Mouse (Mus musculus) limb, embryonic 11.5 days (tissue): ENCODE measurements at regions not wholly inside any gene's neighbourhood (a gene's known extent, or its start where the extent isn't known, plus 50 kb on each side); places are given as distances from the start of the nearest gene placed in this dataset.

Experiments
- ATAC-seq: fragments of 200-750 bp; cut with Nextera tagmentation; 2 replicates; pipeline ENCODE4 v1.8.0; 2017; ENCODE audit warnings: low read depth; ENCODE audit not compliant: insufficient number of reproducible peaks, low FRiP score, low TSS enrichment
- DNase-seq: peaks from one replicate; pipeline ENCODE4 v3.0.0-alpha.2; 2015; ENCODE audit warnings: low spot score
- H3K27ac ChIP-seq: fragments of 300-500 bp; sonication (generic); replicated peaks from 2 replicates; pipeline ENCODE4 v1.5.1; 2014; ENCODE audit warnings: low read depth, mild to moderate bottlenecking, low read length
- H3K27me3 ChIP-seq: fragments of 300-500 bp; sonication (generic); 2 replicates; pipeline ENCODE4 v1.6.1; 2014; ENCODE audit warnings: mild to moderate bottlenecking, low read length, mixed read lengths; ENCODE audit not compliant: control insufficient read depth, insufficient read depth
- H3K36me3 ChIP-seq: fragments of 300-500 bp; sonication (generic); 2 replicates; pipeline ENCODE4 v1.6.1; 2014; ENCODE audit warnings: mild to moderate bottlenecking, low read length, moderate library complexity, mixed read lengths; ENCODE audit not compliant: control insufficient read depth, insufficient read depth
- H3K4me1 ChIP-seq: fragments of 300-500 bp; sonication (generic); 2 replicates; pipeline ENCODE4 v1.6.1; 2014; ENCODE audit warnings: low read length, mixed read lengths; ENCODE audit not compliant: control insufficient read depth, insufficient read depth
- H3K4me2 ChIP-seq: fragments of 300-500 bp; sonication (generic); 2 replicates; pipeline ENCODE4 v1.6.1; 2014; ENCODE audit warnings: low read depth, mild to moderate bottlenecking, moderate library complexity; ENCODE audit not compliant: severe bottlenecking
- H3K4me3 ChIP-seq: fragments of 300-500 bp; sonication (generic); 2 replicates; pipeline ENCODE4 v1.5.1; 2014; ENCODE audit warnings: low read depth, low read length
- H3K9ac ChIP-seq: fragments of 300-500 bp; sonication (generic); 2 replicates; pipeline ENCODE4 v1.6.1; 2014; ENCODE audit warnings: mild to moderate bottlenecking, low read length
- H3K9me3 ChIP-seq: fragments of 300-500 bp; sonication (generic); 2 replicates; pipeline ENCODE4 v1.6.1; 2016; ENCODE audit warnings: low read length; ENCODE audit not compliant: control insufficient read depth
- WGBS: fragments of 180-500 bp; shearing (Covaris S2); extraction: QIAGEN DNeasy Blood & Tissue Kit; methylation state at CpG from one replicate; pipeline ENCODE4 v1.1.7; 2014; 5-methylcytosine and 5-hydroxymethylcytosine counted together

GRCm38 (mm10) chr13:16670047-16670733 is 658.5 kb downstream of the Inhba start:
- Histone ChIP-seq H3K27me3 (no peaks in the 10 kb centered on the region), H3K4me3 (no peak overlapping the region), H3K4me1 (no peaks in the 10 kb centered on the region), H3K4me2 (no peak overlapping the region), H3K36me3 (no peaks in the 10 kb centered on the region), H3K27ac (no peak overlapping the region), H3K9ac (no peak overlapping the region), H3K9me3 (no peaks in the 10 kb centered on the region)
- WGBS, result 74% methylated on average over 5 of the region's 5 CpGs
- ATAC-seq (no peak), DNase-seq (no peak)

GRCm38 (mm10) chr13:16670736-16671135 is 659.1 kb downstream of the Inhba start:
- Histone ChIP-seq H3K4me1 (no peaks in the 10 kb centered on the region), H3K36me3 (no peaks in the 10 kb centered on the region), H3K27ac (no peak overlapping the region), H3K4me3 (no peak overlapping the region), H3K9ac (no peak overlapping the region), H3K27me3 (no peaks in the 10 kb centered on the region), H3K4me2 (no peak overlapping the region), H3K9me3 (no peaks in the 10 kb centered on the region)
- DNase-seq, result no peak
- no peak for ATAC-seq

GRCm38 (mm10) chr13:16676873-16677272 is 665.2 kb downstream of the Inhba start:
- WGBS, result 90% methylated on average over 1 of the region's 1 CpGs
- Histone ChIP-seq H3K4me2 (no peak overlapping the region), H3K27me3 (no peaks in the 10 kb centered on the region), H3K9ac (no peak overlapping the region), H3K4me1 (no peaks in the 10 kb centered on the region), H3K36me3 (no peaks in the 10 kb centered on the region), H3K27ac (no peak overlapping the region), H3K4me3 (no peak overlapping the region), H3K9me3 (no peaks in the 10 kb centered on the region)
- no peak for ATAC-seq
- DNase-seq, result no peak

GRCm38 (mm10) chr13:16678246-16679024 is 666.8 kb downstream of the Inhba start:
- ATAC-seq (no peak), DNase-seq (no peak)
- Histone ChIP-seq H3K4me2 (no peak overlapping the region), H3K4me1 (no peaks in the 10 kb centered on the region), H3K36me3 (no peaks in the 10 kb centered on the region), H3K27ac (no peak overlapping the region), H3K4me3 (no peak overlapping the region), H3K9me3 (no peaks in the 10 kb centered on the region), H3K27me3 (no peaks in the 10 kb centered on the region), H3K9ac (no peak overlapping the region)
- 72% methylated on average over 1 of the region's 1 CpGs for WGBS

GRCm38 (mm10) chr13:16694201-16694600 is 682.5 kb downstream of the Inhba start:
- 79% methylated on average over 1 of the region's 1 CpGs for WGBS
- no peak for ATAC-seq

GRCm38 (mm10) chr13:16700934-16701333 is 689.3 kb downstream of the Inhba start:
- H3K4me1 ChIP-seq, result no peaks in the 10 kb centered on the region
- H3K9ac ChIP-seq, result no peak overlapping the region
- no peaks in the 10 kb centered on the region for H3K36me3 ChIP-seq
- no peaks in the 10 kb centered on the region for H3K27me3 ChIP-seq
- no peaks in the 10 kb centered on the region for H3K9me3 ChIP-seq
- ATAC-seq, result no peak
- 90% methylated on average over 2 of the region's 2 CpGs for WGBS
- no peak overlapping the region for H3K4me2 ChIP-seq
- H3K4me3 ChIP-seq, result no peak overlapping the region
- H3K27ac ChIP-seq, result no peak overlapping the region
- DNase-seq, result no peak

More at GRCm38 (mm10) chr13:16694201-16694600, 682.5 kb downstream of the Inhba start:
- Histone ChIP-seq H3K4me2 (no peak overlapping the region), H3K4me1 (no peaks in the 10 kb centered on the region), H3K9me3 (no peaks in the 10 kb centered on the region), H3K4me3 (no peak overlapping the region), H3K27ac (no peak overlapping the region), H3K9ac (no peak overlapping the region), H3K36me3 (no peaks in the 10 kb centered on the region), H3K27me3 (no peaks in the 10 kb centered on the region)
- DNase-seq, result no peak

GRCm38 (mm10) chr13:16702138-16702537 is 690.5 kb downstream of the Inhba start:
- H3K27ac ChIP-seq, result no peak overlapping the region
- WGBS, result 74% methylated on average over 1 of the region's 1 CpGs
- no peaks in the 10 kb centered on the region for H3K9me3 ChIP-seq
- no peaks in the 10 kb centered on the region for H3K27me3 ChIP-seq
- H3K4me1 ChIP-seq, result no peaks in the 10 kb centered on the region
- no peaks in the 10 kb centered on the region for H3K36me3 ChIP-seq
- H3K9ac ChIP-seq, result no peak overlapping the region
- ATAC-seq (no peak), DNase-seq (no peak)
- no peak overlapping the region for H3K4me3 ChIP-seq
- H3K4me2 ChIP-seq, result no peak overlapping the region

GRCm38 (mm10) chr13:16705217-16706104 is 693.8 kb downstream of the Inhba start:
- Histone ChIP-seq H3K9me3 (no peaks in the 10 kb centered on the region), H3K27me3 (no peaks in the 10 kb centered on the region), H3K4me3 (no peak overlapping the region), H3K27ac (no peak overlapping the region), H3K4me1 (no peaks in the 10 kb centered on the region), H3K36me3 (no peaks in the 10 kb centered on the region), H3K4me2 (no peak overlapping the region), H3K9ac (no peak overlapping the region)
- DNase-seq (no peak), ATAC-seq (no peak)
- 73% methylated on average over 10 of the region's 10 CpGs for WGBS
